Mouse (Mus musculus): Measurements from ENCODE around the gene Nkg7.
A peak's percentile ranks its signal among the peaks of the same experiment; 100 is the strongest.
"Not testable (repeated sequence)": the region's sequence is repeated elsewhere in the genome, so short reads cannot be mapped to it uniquely, and the experiment has no call there.

Gene Nkg7

GRCm38 (mm10) chr7:43436341-43437255 lies at the start of gene Nkg7:
TSS of gene Nkg7 (plus strand) at chr7:43437073.
- no peak for DNase-seq (ENCODE audit: low spot score in 2 of 2)

GRCm38 (mm10) chr7:43392349-43393121 lies 44.3 kb upstream of the Nkg7 start:
- DNase-seq (ENCODE audit: low spot score in 2 of 2), result no peak

GRCm38 (mm10) chr7:43399501-43399900 lies 37.4 kb upstream of the Nkg7 start:
- DNase-seq (ENCODE audit: low spot score in 2 of 2), result no peak

GRCm38 (mm10) chr7:43402718-43403117 lies 34.2 kb upstream of the Nkg7 start:
- DNase-seq (ENCODE audit: low spot score in 2 of 2), result no peak

GRCm38 (mm10) chr7:43407573-43407972 lies 29.3 kb upstream of the Nkg7 start:
- DNase-seq (ENCODE audit: low spot score in 2 of 2), result no peak

GRCm38 (mm10) chr7:43408131-43408553 lies 28.7 kb upstream of the Nkg7 start, which contains the start of gene Siglecg:
TSS of gene Siglecg (plus strand) at chr7:43408204.
- DNase-seq (ENCODE audit: low spot score in 2 of 2), result no peak

GRCm38 (mm10) chr7:43409084-43409483 lies 27.8 kb upstream of the Nkg7 start:
- no peak for DNase-seq (ENCODE audit: low spot score in 2 of 2)

- DNase-seq (ENCODE audit: low spot score in 2 of 2), result not testable (repeated sequence)
These were observed 25.1 kb upstream of the Nkg7 start for GRCm38 (mm10) chr7:43411724-43412123.

- DNase-seq (ENCODE audit: low spot score in 2 of 2), result no peak
These were observed 19.6 kb upstream of the Nkg7 start for GRCm38 (mm10) chr7:43417298-43417697.

- DNase-seq (ENCODE audit: low spot score in 2 of 2), result peak; percentile 54 to 78
These were observed 13.8 kb upstream of the Nkg7 start for GRCm38 (mm10) chr7:43422995-43423617.

- no peak for DNase-seq (ENCODE audit: low spot score in 2 of 2)
These were observed 12.8 kb upstream of the Nkg7 start for GRCm38 (mm10) chr7:43423991-43424625.

GRCm38 (mm10) chr7:43427406-43427805 lies 9.5 kb upstream of the Nkg7 start, which contains the start of gene Lim2:
TSS of gene Lim2 (plus strand) at chr7:43427670.
- DNase-seq (ENCODE audit: low spot score in 2 of 2), result no peak

GRCm38 (mm10) chr7:43429500-43429899 lies 7.4 kb upstream of the Nkg7 start:
- DNase-seq (ENCODE audit: low spot score in 2 of 2), result no peak

- no peak for DNase-seq (ENCODE audit: low spot score in 2 of 2)
These were observed 4.0 kb upstream of the Nkg7 start for GRCm38 (mm10) chr7:43432891-43433290.

GRCm38 (mm10) chr7:43434676-43435075 lies 2.2 kb upstream of the Nkg7 start:
- DNase-seq (ENCODE audit: low spot score in 2 of 2), result no peak

GRCm38 (mm10) chr7:43438611-43439010 lies 1.7 kb downstream of the Nkg7 start:
- no peak for DNase-seq (ENCODE audit: low spot score in 2 of 2)

- DNase-seq (ENCODE audit: low spot score in 2 of 2), result no peak
These were observed 3.6 kb downstream of the Nkg7 start, which contains the start of gene Cldnd2 for GRCm38 (mm10) chr7:43440482-43440881. TSS of gene Cldnd2 (plus strand) at chr7:43440782.

GRCm38 (mm10) chr7:43441071-43441470 lies 4.2 kb downstream of the Nkg7 start:
- no peak for DNase-seq (ENCODE audit: low spot score in 2 of 2)

- no peak for DNase-seq (ENCODE audit: low spot score in 2 of 2)
These were observed 5.8 kb downstream of the Nkg7 start for GRCm38 (mm10) chr7:43442684-43443083.

- peak; percentile 66 to 67 for DNase-seq (ENCODE audit: low spot score in 2 of 2)
These were observed 6.4 kb downstream of the Nkg7 start for GRCm38 (mm10) chr7:43443126-43443916.

- peak; percentile 82 for DNase-seq (ENCODE audit: low spot score in 2 of 2)
These were observed 7.0 kb downstream of the Nkg7 start, which contains the start of the genes Etfb and Gm45233 for GRCm38 (mm10) chr7:43443917-43444293. TSS of gene Etfb (plus strand) at chr7:43444083. TSS of gene Gm45233 (plus strand) at chr7:43444128.

All from thymus, postnatal 10 days (tissue).